ENCODE assay signal across 24 mouse cellular contexts in genomic region chr9:28588488-28588887, GRCm38 (mm10).
DNase-seq lines count a peak whose midpoint lies in the region; ATAC-seq lines count a peak whose summit lies in the region.
"Had no signal": no experiment of that assay in that cellular context is flagged by ENCODE, and none has a peak within 500 bp of the region (broad histone marks: within the 10 kb centered on the region; RNA-seq: fewer than 3 reads in every experiment).

No protein-coding gene starts in this region.

- ATAC-seq in forebrain, embryonic 14.5 days, result 0 out of 2 replicates have a peak, but pooled peaks have one; percentile 18
- 0 out of 2 replicates have a peak, but pooled peaks have one; percentile 30 for ATAC-seq in midbrain, embryonic 13.5 days
- ATAC-seq in midbrain, embryonic 11.5 days (ENCODE audit: low FRiP score), result no peak
- ATAC-seq in midbrain, embryonic 16.5 days, result peak; percentile 68; the same call in 1 of the 2 replicates
- ATAC-seq: CD4-positive, CD25-positive, alpha-beta regulatory T cell, adult 4 months; intestine, embryonic 16.5 days; liver, embryonic 12.5 days had no signal

- 60% methylated on average over 1 of the region's 1 CpGs for WGBS in forebrain, embryonic 14.5 days
- 96% methylated on average over 1 of the region's 1 CpGs for WGBS in forebrain, embryonic 10.5 days
- WGBS in midbrain, embryonic 13.5 days, result 65% methylated on average over 1 of the region's 1 CpGs
- 85% methylated on average over 1 of the region's 1 CpGs for WGBS in midbrain, embryonic 11.5 days
- WGBS in midbrain, embryonic 16.5 days, result 62% methylated on average over 1 of the region's 1 CpGs

- H3K4me2 ChIP-seq in forebrain, embryonic 14.5 days (ENCODE audit: low read length), result no peak overlapping the region
- no peak overlapping the region for H3K4me2 ChIP-seq in midbrain, embryonic 13.5 days (replicated peaks)
- no peak overlapping the region for H3K4me2 ChIP-seq in midbrain, embryonic 11.5 days
- no peak overlapping the region for H3K4me2 ChIP-seq in midbrain, embryonic 16.5 days (ENCODE audit: low read length)
- H3K4me2 ChIP-seq: embryonic facial prominence, embryonic 15.5 days; heart, embryonic 13.5 days; hindbrain, embryonic 15.5 days; limb, embryonic 12.5 days; liver, embryonic 12.5 days had no signal

- H3K36me3 ChIP-seq in forebrain, embryonic 14.5 days (ENCODE audit: control insufficient read depth, insufficient read depth, low read length), result no peaks in the 10 kb centered on the region
- H3K36me3 ChIP-seq in forebrain, embryonic 10.5 days (replicated peaks), result no peaks in the 10 kb centered on the region
- H3K36me3 ChIP-seq in midbrain, embryonic 13.5 days, result no peaks in the 10 kb centered on the region
- no peaks in the 10 kb centered on the region for H3K36me3 ChIP-seq in midbrain, embryonic 11.5 days (ENCODE audit: control insufficient read depth, insufficient read depth, low read length)
- H3K36me3 ChIP-seq in midbrain, embryonic 16.5 days (ENCODE audit: control insufficient read depth, insufficient read depth, low read length), result no peaks in the 10 kb centered on the region
- H3K36me3 ChIP-seq: embryonic facial prominence, embryonic 15.5 days; heart, embryonic 13.5 days; hindbrain, embryonic 15.5 days; limb, embryonic 12.5 days; liver, embryonic 12.5 days had no signal

- H3K4me3 ChIP-seq in forebrain, embryonic 14.5 days (ENCODE audit: low read depth, low read length), result no peak overlapping the region
- no peak overlapping the region for H3K4me3 ChIP-seq in forebrain, embryonic 10.5 days
- no peak overlapping the region for H3K4me3 ChIP-seq in midbrain, embryonic 13.5 days (replicated peaks)
- no peak overlapping the region for H3K4me3 ChIP-seq in midbrain, embryonic 11.5 days (ENCODE audit: low read depth, low read length)
- H3K4me3 ChIP-seq in midbrain, embryonic 16.5 days (ENCODE audit: low read depth, low read length), result no peak overlapping the region
- H3K4me3 ChIP-seq: embryonic facial prominence, embryonic 15.5 days; heart, adult 2 months; heart, embryonic 13.5 days; hindbrain, embryonic 15.5 days; limb, embryonic 12.5 days; liver, embryonic 12.5 days had no signal

- no peak for DNase-seq in forebrain, embryonic 14.5 days (ENCODE audit: low spot score)
- no peak for DNase-seq in forebrain, embryonic 10.5 days (ENCODE audit: extremely low spot score, low spot score)
- no peak for DNase-seq in midbrain, embryonic 11.5 days (ENCODE audit: low spot score, missing footprints)
- no peak for DNase-seq in lung, postnatal 10 days
- DNase-seq in spleen, postnatal 14 days (ENCODE audit: low spot score in 2 of 2), result no peak
- DNase-seq: adrenal gland, postnatal 14 days; cerebellum, adult 9-10 months; gastrocnemius, postnatal 25 days; heart, adult 2 months; heart, postnatal 14 days; kidney, adult 9 months; kidney, postnatal 14 days; lung, adult 18-20 months; lung, postnatal 14 days; thymus, adult 2 months had no signal

- H3K4me1 ChIP-seq in forebrain, embryonic 14.5 days (ENCODE audit: control insufficient read depth, insufficient read depth, low read length), result 0 out of 2 replicates have a peak, but pooled peaks cover 3% of the 10 kb centered on the region
- H3K4me1 ChIP-seq in forebrain, embryonic 10.5 days, result peaks cover 17% of the 10 kb centered on the region
- peaks cover 18% of the 10 kb centered on the region; the same call in 1 of the 2 replicates for H3K4me1 ChIP-seq in midbrain, embryonic 13.5 days (replicated peaks)
- H3K4me1 ChIP-seq in midbrain, embryonic 11.5 days (ENCODE audit: control insufficient read depth, insufficient read depth, low read length), result no peaks in the 10 kb centered on the region
- H3K4me1 ChIP-seq in midbrain, embryonic 16.5 days (ENCODE audit: control insufficient read depth, insufficient read depth, low read length), result no peaks in the 10 kb centered on the region
- H3K4me1 ChIP-seq: embryonic facial prominence, embryonic 15.5 days; heart, embryonic 13.5 days; hindbrain, embryonic 15.5 days; limb, embryonic 12.5 days; liver, embryonic 12.5 days had no signal

- H3K9ac ChIP-seq in forebrain, embryonic 14.5 days (ENCODE audit: low read length), result no peak overlapping the region
- no peak overlapping the region for H3K9ac ChIP-seq in midbrain, embryonic 13.5 days (replicated peaks)
- no peak overlapping the region for H3K9ac ChIP-seq in midbrain, embryonic 11.5 days (ENCODE audit: low read length)
- H3K9ac ChIP-seq in midbrain, embryonic 16.5 days (ENCODE audit: low read depth, low read length), result no peak overlapping the region
- H3K9ac ChIP-seq: embryonic facial prominence, embryonic 15.5 days; heart, embryonic 13.5 days; hindbrain, embryonic 15.5 days; limb, embryonic 12.5 days; liver, embryonic 12.5 days had no signal

- no peaks in the 10 kb centered on the region for H3K9me3 ChIP-seq in forebrain, embryonic 14.5 days (replicated peaks; ENCODE audit: control insufficient read depth, low read length)
- no peaks in the 10 kb centered on the region for H3K9me3 ChIP-seq in forebrain, embryonic 10.5 days
- H3K9me3 ChIP-seq in midbrain, embryonic 13.5 days, result no peaks in the 10 kb centered on the region
- H3K9me3 ChIP-seq in midbrain, embryonic 11.5 days (ENCODE audit: control insufficient read depth, low read length), result no peaks in the 10 kb centered on the region
- H3K9me3 ChIP-seq in midbrain, embryonic 16.5 days (replicated peaks; ENCODE audit: control insufficient read depth, low read length, poor library complexity, severe bottlenecking), result no peaks in the 10 kb centered on the region
- H3K9me3 ChIP-seq: embryonic facial prominence, embryonic 15.5 days; heart, embryonic 13.5 days; hindbrain, embryonic 15.5 days; limb, embryonic 12.5 days; liver, embryonic 12.5 days had no signal

- no peaks in the 10 kb centered on the region for H3K27me3 ChIP-seq in forebrain, embryonic 14.5 days (replicated peaks; ENCODE audit: control insufficient read depth, insufficient read depth, low read length)
- H3K27me3 ChIP-seq in forebrain, embryonic 10.5 days (ENCODE audit: poor library complexity, severe bottlenecking), result no peaks in the 10 kb centered on the region
- no peaks in the 10 kb centered on the region for H3K27me3 ChIP-seq in midbrain, embryonic 13.5 days
- H3K27me3 ChIP-seq in midbrain, embryonic 11.5 days (ENCODE audit: control insufficient read depth, insufficient read depth, low read length), result no peaks in the 10 kb centered on the region
- no peaks in the 10 kb centered on the region for H3K27me3 ChIP-seq in midbrain, embryonic 16.5 days (ENCODE audit: control insufficient read depth, insufficient read depth, low read depth, low read length)
- H3K27me3 ChIP-seq: embryonic facial prominence, embryonic 15.5 days; heart, embryonic 13.5 days; hindbrain, embryonic 15.5 days; limb, embryonic 12.5 days; liver, embryonic 12.5 days had no signal

- no peak overlapping the region for H3K27ac ChIP-seq in forebrain, embryonic 14.5 days (ENCODE audit: low read depth, low read length)
- no peak overlapping the region for H3K27ac ChIP-seq in forebrain, embryonic 10.5 days
- H3K27ac ChIP-seq in midbrain, embryonic 13.5 days, result 0 out of 2 replicates have a peak overlapping the region, but pooled peaks have one; percentile 35
- no peak overlapping the region for H3K27ac ChIP-seq in midbrain, embryonic 11.5 days (ENCODE audit: low read depth, low read length)
- no peak overlapping the region for H3K27ac ChIP-seq in midbrain, embryonic 16.5 days (ENCODE audit: low read length)
- H3K27ac ChIP-seq: embryonic facial prominence, embryonic 15.5 days; heart, adult 2 months; heart, embryonic 13.5 days; hindbrain, embryonic 15.5 days; limb, embryonic 12.5 days; liver, embryonic 12.5 days had no signal
